Mouse (Mus musculus): ENCODE data around the gene Ppp1r12c. TPM values are rescaled to one million over a fixed set of nuclear protein-coding genes. Genes with fewer than 3 reads are reported as not detected.

The Ppp1r12c gene
- polyA plus RNA-seq, 1 experiment, result 58.0 TPM

GRCm38 (mm10) chr7:4473940-4474339, 27.5 kb downstream of the Ppp1r12c start:
- H3K27ac ChIP-seq (ENCODE audit: insufficient read depth, low read depth, low read length), result no peak overlapping the region

DNA sequence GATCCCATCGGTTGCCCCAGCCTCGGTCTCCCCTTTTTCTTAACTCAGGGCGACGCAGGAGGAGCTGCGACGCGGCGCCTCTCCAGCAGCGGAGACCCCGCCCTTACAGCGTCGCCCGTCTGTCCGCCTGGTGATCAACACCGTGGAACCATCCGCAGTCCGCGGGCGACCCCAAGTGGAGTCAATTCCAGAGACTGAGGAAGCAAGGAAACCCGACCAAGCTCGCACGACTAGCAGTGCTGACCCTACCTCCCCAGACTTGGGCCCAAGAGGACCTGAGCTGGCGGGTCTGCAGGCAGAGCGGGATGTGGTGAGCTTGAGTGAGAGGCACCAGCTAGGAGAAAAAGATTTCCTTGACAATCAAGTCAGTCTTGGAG, 30.3 kb downstream of the Ppp1r12c start:
- WGBS, result 1% methylated on average over 24 of the region's 24 CpGs
- no peak for TF ChIP-seq POLR2A (IDR thresholded peaks at IDR 0.05; ENCODE audit: low read depth, low read length)
- peak; percentile 58 for TF ChIP-seq CTCF (IDR thresholded peaks at IDR 0.05; ENCODE audit: extremely low read depth, insufficient read length, insufficient replicate concordance, low read depth, low read length)
- no peaks in the 10 kb centered on the region for H3K36me3 ChIP-seq (ENCODE audit: control insufficient read depth, insufficient read depth, low read length)
- H3K27me3 ChIP-seq (ENCODE audit: control insufficient read depth, insufficient read depth, low read length), result peaks cover 5% of the 10 kb centered on the region; the same call in 1 of the 2 replicates
- H3K4me1 ChIP-seq (ENCODE audit: control insufficient read depth, insufficient read depth, insufficient read length, low read length), result peaks cover 2% of the 10 kb centered on the region
- peak overlapping the region; percentile 65 for H3K4me3 ChIP-seq (ENCODE audit: low read depth, low read length)
- no peak overlapping the region for H3K27ac ChIP-seq (ENCODE audit: insufficient read depth, low read depth, low read length)

More at GRCm38 (mm10) chr7:4473940-4474339, 27.5 kb downstream of the Ppp1r12c start:
- WGBS, result 24% methylated on average over 19 of the region's 19 CpGs
- Histone ChIP-seq H3K36me3 (ENCODE audit: control insufficient read depth, insufficient read depth, low read length) (no peaks in the 10 kb centered on the region), H3K4me1 (ENCODE audit: control insufficient read depth, insufficient read depth, insufficient read length, low read length) (peaks cover 5% of the 10 kb centered on the region), H3K4me3 (ENCODE audit: low read depth, low read length) (no peak overlapping the region), H3K27me3 (ENCODE audit: control insufficient read depth, insufficient read depth, low read length) (peaks cover 13% of the 10 kb centered on the region; the same call in 1 of the 2 replicates)
- no peak for TF ChIP-seq CTCF (IDR thresholded peaks at IDR 0.05; ENCODE audit: extremely low read depth, insufficient read length, insufficient replicate concordance, low read depth, low read length)
- no peak for TF ChIP-seq POLR2A (IDR thresholded peaks at IDR 0.05; ENCODE audit: low read depth, low read length)

DNA sequence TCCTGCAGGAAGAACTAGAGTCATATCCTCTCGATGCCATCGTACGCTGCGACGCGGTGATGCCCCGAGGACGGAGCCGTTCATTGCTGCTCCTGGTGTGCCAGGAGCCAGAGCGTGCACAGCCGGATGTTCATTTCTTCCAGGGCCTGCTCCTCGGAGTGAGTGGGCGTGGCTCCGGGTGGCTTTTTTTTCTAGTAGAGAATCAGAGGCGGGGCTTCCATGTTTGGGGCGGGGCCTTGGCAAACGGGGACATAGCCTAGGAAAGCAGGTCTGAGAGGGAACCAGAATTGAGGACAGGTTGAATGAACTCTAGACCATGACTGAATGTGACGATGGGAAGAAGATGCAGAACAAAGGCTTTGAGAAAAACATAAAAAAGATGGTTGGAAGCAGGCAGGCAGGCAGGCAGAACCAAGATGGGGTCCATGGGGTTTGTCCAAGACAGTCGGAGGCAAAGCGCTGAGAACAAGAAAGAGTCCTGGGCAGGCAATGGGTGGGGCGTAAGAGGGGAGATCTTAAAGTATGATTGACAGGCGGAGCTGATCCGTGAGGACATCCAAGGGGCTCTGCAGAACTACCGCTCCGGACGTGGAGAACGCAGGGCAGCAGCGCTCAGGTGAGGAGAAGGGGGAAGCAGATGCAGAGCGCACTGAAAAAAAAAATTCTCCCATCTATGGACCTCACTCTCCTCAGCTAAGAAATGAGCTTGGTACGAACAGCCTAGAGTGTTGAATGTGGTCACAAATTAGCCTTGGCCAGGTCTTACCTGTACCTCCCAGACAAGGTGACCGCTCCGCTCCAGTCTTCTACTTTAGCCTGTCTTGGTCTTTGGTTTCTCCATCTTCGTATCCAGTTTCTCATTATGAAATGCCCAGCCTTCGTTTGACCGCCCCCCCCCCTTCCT, 31.0 kb downstream of the Ppp1r12c start:
- no peak overlapping the region for H3K27ac ChIP-seq (ENCODE audit: insufficient read depth, low read depth, low read length)
- H3K27me3 ChIP-seq (ENCODE audit: control insufficient read depth, insufficient read depth, low read length), result peaks cover 5% of the 10 kb centered on the region; the same call in 1 of the 2 replicates
- H3K4me1 ChIP-seq (ENCODE audit: control insufficient read depth, insufficient read depth, insufficient read length, low read length), result peaks cover 2% of the 10 kb centered on the region
- TF ChIP-seq POLR2A (IDR thresholded peaks at IDR 0.05; ENCODE audit: low read depth, low read length) (no peak), CTCF (IDR thresholded peaks at IDR 0.05; ENCODE audit: extremely low read depth, insufficient read length, insufficient replicate concordance, low read depth, low read length) (no peak; the same call in 1 of the 2 replicates)
- no peaks in the 10 kb centered on the region for H3K36me3 ChIP-seq (ENCODE audit: control insufficient read depth, insufficient read depth, low read length)
- 3% methylated on average over 35 of the region's 35 CpGs for WGBS
- peak overlapping the region; percentile 65 for H3K4me3 ChIP-seq (ENCODE audit: low read depth, low read length)

GRCm38 (mm10) chr7:4467801-4468200, 33.7 kb downstream of the Ppp1r12c start:
- H3K27me3 ChIP-seq (ENCODE audit: control insufficient read depth, insufficient read depth, low read length), result no peaks in the 10 kb centered on the region
- WGBS, result 73% methylated on average over 3 of the region's 3 CpGs
- peaks cover 7% of the 10 kb centered on the region for H3K4me1 ChIP-seq (ENCODE audit: control insufficient read depth, insufficient read depth, insufficient read length, low read length)
- no peaks in the 10 kb centered on the region for H3K36me3 ChIP-seq (ENCODE audit: control insufficient read depth, insufficient read depth, low read length)
- no peak overlapping the region for H3K27ac ChIP-seq (ENCODE audit: insufficient read depth, low read depth, low read length)
- TF ChIP-seq POLR2A (IDR thresholded peaks at IDR 0.05; ENCODE audit: low read depth, low read length) (no peak), CTCF (IDR thresholded peaks at IDR 0.05; ENCODE audit: extremely low read depth, insufficient read length, insufficient replicate concordance, low read depth, low read length) (no peak)
- no peak overlapping the region for H3K4me3 ChIP-seq (ENCODE audit: low read depth, low read length)

DNA sequence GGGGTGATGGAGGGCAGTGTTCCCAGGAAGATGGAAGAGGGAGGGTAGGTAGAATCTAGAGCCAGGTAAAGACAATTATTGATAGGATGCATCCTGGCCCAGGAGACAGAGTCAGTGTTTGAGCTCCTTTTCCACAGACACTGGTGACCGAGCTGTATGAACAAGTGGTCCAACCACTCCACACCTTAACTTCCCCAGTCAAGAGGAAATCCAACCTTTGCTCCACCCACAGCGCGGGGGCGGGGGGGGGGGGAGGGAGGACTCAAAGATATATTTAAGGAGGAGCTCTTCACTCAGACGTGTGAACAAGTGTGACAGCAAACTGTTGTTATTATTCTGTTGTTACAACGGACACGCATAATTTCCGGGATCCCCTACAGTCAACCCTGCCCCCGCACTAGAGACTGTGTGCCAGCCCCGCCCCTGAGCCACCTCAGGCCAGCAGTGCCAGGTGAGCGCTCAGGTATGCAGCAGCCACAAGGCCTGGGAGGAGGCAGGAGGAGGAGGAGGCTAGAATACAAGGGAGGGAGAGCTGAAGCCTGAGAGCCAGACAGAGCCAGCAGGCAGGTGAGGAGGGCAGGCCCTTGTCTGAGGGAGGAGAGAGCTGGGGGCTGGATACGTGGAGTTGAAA, 37.2 kb downstream of the Ppp1r12c start:
- WGBS, result 3% methylated on average over 12 of the region's 12 CpGs
- Histone ChIP-seq H3K4me1 (ENCODE audit: control insufficient read depth, insufficient read depth, insufficient read length, low read length) (peaks cover 4% of the 10 kb centered on the region; the same call in 1 of the 2 replicates), H3K27me3 (ENCODE audit: control insufficient read depth, insufficient read depth, low read length) (no peaks in the 10 kb centered on the region), H3K36me3 (ENCODE audit: control insufficient read depth, insufficient read depth, low read length) (no peaks in the 10 kb centered on the region), H3K4me3 (ENCODE audit: low read depth, low read length) (peak overlapping the region; percentile 23; the same call in 1 of the 2 replicates), H3K27ac (ENCODE audit: insufficient read depth, low read depth, low read length) (no peak overlapping the region)
- no peak for TF ChIP-seq POLR2A (IDR thresholded peaks at IDR 0.05; ENCODE audit: low read depth, low read length)
- TF ChIP-seq CTCF (IDR thresholded peaks at IDR 0.05; ENCODE audit: extremely low read depth, insufficient read length, insufficient replicate concordance, low read depth, low read length), result no peak

DNA sequence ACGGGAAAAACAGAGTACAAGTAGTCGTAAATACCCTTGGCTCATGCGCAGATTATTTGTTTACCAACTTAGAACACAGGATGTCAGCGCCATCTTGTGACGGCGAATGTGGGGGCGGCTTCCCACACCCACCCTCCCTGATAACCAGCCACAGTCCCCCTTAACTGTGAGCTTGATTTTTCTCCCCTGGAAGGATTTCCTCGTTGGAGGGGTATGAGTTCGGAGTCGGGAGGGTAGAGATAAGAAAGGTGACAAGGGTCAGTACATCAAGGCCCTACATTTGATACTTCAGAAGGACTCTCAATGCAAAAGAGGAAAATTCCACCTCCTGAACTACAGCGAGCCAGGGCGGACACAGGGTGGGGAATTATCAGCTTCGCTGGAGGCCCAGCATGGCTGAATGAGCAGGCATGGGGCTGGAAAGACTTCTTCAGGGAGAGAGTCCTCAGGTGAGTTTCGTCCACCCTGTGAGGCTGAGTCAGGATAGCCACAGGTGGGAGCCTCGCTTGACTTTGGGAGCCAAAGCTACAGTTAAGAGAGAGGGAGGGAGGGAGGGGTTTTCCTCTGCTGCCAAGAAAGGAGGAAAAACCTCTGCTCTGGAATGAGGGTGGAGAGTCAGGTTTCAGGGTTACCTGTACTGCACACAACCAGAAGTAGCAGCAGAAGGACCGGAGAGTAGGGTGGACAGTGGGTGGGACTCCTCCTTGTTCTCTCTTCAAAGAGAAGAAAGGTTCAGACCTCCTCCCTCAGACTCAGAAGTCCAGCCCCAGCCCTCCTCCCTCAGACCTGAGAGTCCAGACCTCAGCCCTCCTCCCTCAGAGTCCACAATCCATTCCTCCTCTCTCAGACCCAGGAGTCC, 40.7 kb downstream of the Ppp1r12c start, which contains the start of gene Eps8l1:
TSS of gene Eps8l1 (plus strand) at position 99 of the 859 bp plus-strand sequence.
- TF ChIP-seq CTCF (IDR thresholded peaks at IDR 0.05; ENCODE audit: extremely low read depth, insufficient read length, insufficient replicate concordance, low read depth, low read length) (no peak), POLR2A (IDR thresholded peaks at IDR 0.05; ENCODE audit: low read depth, low read length) (no peak)
- no peaks in the 10 kb centered on the region for H3K36me3 ChIP-seq (ENCODE audit: control insufficient read depth, insufficient read depth, low read length)
- no peaks in the 10 kb centered on the region for H3K27me3 ChIP-seq (ENCODE audit: control insufficient read depth, insufficient read depth, low read length)
- 53% methylated on average over 14 of the region's 16 CpGs for WGBS
- H3K4me1 ChIP-seq (ENCODE audit: control insufficient read depth, insufficient read depth, insufficient read length, low read length), result peaks cover 4% of the 10 kb centered on the region; the same call in 1 of the 2 replicates
- H3K27ac ChIP-seq (ENCODE audit: insufficient read depth, low read depth, low read length), result peak within 1 kb of the TSS; percentile 73
- peak within 1 kb of the TSS; percentile 64 for H3K4me3 ChIP-seq (ENCODE audit: low read depth, low read length)
